Mouse (Mus musculus) erythroblast, adult 5-6 weeks (primary cell): ENCODE data around the gene Gm9918. TPM values are rescaled to one million over a fixed set of nuclear protein-coding genes. Genes with fewer than 3 reads are reported as not detected.
"Not testable (repeated sequence)": the region's sequence is repeated elsewhere in the genome, so short reads cannot be mapped to it uniquely, and the experiment has no call there.

Source experiments
- ATAC-seq: replicated peaks from 2 replicates; pipeline ENCODE4 v1.8.0; 2016; ENCODE audit warnings: moderate number of reproducible peaks, mild to moderate bottlenecking, moderate TSS enrichment, inconsistent platforms; ENCODE audit not compliant: poor library complexity, low FRiP score, severe bottlenecking
- total RNA-seq, 2 experiments: library from RNA; stranded (forward) in 1 of 2; stranded (reverse) in 1 of 2; fragments of 150-400 nt in 1 of 2; fragments of 200-764, 138-1000 nt in 1 of 2; gene quantifications; 2 replicates each; pipeline versions ENCODE4 v1.2.3 to v1.2.4; 2015 to 2017; ENCODE audit warnings: low replicate concordance in 2 of 2

Gm9918 gene
- total RNA-seq (2015; ENCODE audit: low replicate concordance), result not detected in 2 replicates
- total RNA-seq (2017; ENCODE audit: low replicate concordance), result not detected in 2 replicates

- ATAC-seq, result no peak
These were observed at the start of gene Gm9918 for GRCm38 (mm10) chr15:102270274-102270960. Gene Gm9918, plus strand, starts transcription at chr15:102270563.

- ATAC-seq, result no peak
These were observed 48.0 kb upstream of the Gm9918 start for GRCm38 (mm10) chr15:102222386-102222785.

GRCm38 (mm10) chr15:102224186-102224991, 46.0 kb upstream of the Gm9918 start:
- peak; percentile 81 for ATAC-seq

GRCm38 (mm10) chr15:102224992-102225617, 45.3 kb upstream of the Gm9918 start:
- ATAC-seq, result peak; percentile 60

DNA sequence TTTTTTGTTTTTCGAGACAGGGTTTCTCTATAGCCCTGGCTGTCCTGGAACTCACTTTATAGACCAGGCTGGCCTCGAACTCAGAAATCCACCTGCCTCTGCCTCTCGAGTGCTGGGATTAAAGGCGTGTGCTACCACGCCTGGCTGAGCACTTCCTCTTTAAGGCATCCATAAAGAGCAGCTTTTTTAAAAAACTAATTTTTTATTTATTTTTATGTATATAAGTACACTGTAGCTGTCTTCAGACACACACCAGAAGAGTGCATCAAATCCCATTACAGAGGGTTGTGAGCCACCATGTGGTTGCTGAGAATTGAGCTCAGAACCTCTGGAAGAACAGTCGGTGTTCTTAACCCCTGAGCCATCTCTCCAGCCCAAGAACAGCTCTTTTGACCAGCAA, 44.7 kb upstream of the Gm9918 start:
- ATAC-seq, result not testable (repeated sequence)

DNA sequence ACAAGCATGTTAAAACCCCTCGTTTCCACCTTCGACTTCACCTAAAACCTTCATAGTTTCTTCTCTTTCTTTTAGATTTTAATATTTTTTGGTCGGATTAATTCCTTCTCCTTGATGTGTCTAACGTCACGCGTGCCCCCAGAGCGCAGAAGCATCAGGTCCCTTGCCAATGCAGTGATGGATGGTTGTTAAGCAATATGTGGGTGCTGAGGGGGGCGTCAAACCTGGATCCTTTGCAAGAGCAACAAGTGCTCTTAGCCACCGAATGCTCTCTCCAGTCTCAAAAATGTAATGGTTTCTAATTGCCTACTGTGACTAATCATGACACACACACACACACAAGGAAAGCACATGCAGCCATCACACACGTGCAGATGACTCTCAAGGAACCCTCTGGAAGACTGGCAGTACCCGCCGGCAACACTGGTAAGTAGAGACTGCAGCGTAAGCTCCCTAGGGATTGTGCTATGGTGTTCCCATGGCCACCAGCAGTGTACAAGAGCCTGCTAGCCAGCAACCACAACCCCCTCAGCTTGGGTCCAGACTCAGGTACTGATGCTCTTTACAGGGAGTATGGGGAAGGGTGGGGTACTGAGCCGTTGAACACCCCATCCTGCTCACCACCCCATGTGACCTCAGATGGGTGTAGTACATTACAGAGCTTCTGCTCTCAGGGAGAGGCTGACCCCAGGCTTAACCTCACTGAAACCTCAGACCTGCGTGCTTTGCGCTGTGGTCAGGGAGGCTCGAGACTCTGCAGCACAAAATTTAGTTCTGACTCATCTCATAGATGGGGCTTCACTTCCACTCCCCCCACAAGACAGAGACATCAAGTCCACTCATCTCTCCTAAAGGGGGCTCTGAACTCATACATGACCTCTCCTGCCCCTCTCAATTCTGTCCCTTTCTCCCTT, 39.7 kb upstream of the Gm9918 start:
- ATAC-seq, result no peak

GRCm38 (mm10) chr15:102231748-102232147, 38.6 kb upstream of the Gm9918 start, which contains the start of gene Itgb7:
Gene Itgb7, minus strand, starts transcription at chr15:102231944.
- ATAC-seq, result peak; percentile 65

DNA sequence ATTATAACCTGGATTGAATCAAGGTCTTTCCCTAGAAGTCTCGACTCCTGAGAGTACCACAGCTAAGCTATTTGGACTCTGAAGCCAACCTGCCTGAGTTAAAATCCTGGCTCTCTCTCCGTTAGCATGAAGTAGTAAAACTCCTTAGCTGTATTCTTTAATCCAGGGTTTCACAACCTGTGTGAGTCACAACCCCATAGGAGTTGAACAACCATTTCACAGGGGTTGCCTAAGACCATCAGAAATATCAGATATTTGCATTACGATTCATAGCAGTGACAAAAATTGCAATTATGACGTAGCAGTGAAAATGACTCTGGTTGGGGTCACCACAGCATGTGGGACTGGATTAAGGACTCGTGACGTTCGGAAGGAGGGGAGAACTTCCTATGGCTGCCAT, 37.6 kb upstream of the Gm9918 start:
- no peak for ATAC-seq

DNA sequence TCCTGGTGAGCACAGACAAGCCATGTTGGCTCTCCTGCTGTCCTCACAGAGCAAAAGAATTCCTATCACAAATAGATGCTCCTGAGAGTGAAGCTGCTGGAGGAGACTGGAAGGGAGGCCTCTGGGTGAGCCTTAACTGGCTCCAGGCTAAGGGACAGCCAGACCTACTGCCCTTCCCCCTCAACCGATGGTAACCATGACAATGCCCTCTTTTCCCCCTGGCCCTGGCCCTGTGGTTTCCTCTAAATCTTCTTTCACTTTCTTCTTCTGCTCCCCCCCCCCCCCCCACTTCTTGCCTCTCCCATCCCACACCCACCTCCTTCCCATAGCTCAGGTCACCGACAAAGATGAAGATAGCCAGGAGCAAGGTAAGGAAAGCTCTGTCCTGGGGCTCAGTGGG, 36.5 kb upstream of the Gm9918 start:
- no peak for ATAC-seq

DNA sequence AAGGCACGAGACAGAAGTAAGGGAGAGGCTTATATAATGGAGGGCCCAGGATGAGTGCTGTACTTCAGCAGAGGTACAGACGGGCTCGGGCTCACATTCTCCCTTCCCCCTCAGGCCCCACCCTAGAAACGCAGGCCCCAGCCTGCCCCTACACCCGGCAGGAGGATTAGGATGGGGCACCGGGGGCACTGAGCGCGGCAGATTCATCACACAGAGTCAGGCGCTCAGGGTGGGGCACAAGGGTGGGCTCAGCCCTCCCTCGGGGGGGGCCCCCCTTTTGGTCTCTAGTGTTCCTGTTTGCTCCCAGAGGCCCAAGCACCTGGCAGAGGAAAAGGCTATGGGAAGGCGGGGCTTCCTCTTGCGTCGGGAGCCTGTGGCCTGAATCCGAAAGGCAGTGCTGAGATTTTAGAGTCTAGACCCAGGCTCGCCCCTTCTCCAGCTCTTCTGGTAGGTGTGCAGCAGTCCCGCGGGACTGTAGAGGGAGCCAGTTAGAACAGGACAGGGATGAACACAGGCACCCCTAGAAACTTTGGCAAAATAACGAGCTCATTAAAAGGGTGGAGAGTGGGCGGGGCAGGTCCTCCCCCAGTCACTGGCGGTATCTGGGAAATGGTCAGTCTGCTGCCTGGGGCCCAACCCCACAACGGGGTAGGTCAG, 34.9 kb upstream of the Gm9918 start:
- no peak for ATAC-seq

DNA sequence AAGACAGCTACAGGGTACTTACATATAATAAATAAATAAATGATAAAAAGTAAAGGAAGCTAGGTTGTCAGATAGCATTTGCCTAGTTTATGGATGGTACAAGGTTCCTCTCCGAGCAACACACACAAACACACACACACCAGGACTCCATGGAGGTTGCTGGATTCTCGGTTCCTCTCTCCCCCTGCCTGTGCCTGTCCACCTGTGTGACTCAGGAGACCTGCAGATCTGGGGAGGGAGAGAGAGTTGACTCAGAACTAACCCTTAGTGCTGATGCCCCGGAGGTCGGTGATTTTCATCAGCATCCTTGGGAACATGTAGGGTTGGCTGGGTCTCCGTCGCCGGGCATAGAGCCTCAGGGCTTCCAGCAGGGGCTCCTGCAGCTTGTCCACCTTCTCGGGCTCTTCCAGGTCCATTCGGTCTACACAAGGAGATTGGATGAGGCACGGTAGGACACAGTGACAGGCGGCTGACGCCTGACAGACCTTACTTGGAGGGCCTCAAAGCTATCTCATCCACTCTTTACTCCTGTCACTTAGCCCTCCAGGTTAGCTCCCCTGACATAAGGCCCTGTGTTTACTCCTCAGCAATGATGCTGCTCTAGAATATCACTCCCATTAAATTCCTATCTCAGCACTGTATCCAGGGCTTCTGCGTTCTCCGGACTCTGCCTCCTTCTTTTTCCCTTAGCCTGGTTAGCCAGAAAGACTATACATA, 31.7 kb upstream of the Gm9918 start:
- ATAC-seq, result no peak

GRCm38 (mm10) chr15:102239260-102239590, 31.1 kb upstream of the Gm9918 start:
- ATAC-seq, result peak; percentile 60; the same call in 1 of the 2 replicates

DNA sequence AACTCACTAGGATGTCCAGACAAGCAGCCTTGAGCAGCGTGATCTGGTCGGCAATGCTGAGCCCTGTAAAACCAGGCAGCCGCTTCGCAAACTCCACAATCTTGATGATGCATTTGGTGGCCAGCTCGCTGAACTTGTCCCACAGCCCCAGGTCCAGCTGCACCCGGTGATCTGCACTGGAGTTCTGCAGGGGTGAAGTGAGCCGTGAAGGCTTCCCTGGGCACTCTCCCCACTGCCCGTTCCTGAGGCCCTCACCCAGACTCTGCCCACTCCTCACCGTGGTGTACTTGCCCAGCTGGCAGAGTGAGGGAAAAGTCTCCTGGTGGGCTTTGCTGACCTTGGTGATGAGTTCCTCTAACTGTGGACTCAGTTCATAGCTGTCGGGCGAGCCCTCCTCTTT, 30.5 kb upstream of the Gm9918 start:
- no peak for ATAC-seq

DNA sequence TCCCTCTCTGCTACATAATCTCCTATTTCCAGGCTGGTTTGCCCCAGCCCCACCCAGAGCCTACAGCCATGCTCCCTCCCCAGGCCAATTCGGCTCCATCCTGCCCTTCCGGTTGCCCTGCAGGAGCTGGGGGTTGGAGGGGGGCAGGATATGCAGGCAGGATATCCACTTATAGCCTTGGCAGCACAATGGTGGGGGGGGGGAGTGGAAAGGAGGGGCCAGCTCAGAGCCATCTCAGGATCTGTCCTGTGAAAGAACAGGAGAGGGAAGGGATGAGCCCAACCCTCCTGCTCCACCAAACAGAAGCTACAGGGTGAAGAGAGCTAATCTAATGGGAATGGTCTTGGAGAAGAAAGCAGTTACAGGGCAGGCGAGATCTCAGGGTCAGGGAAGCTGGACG, 29.8 kb upstream of the Gm9918 start:
- ATAC-seq, result no peak

- no peak for ATAC-seq
These were observed 27.7 kb upstream of the Gm9918 start for GRCm38 (mm10) chr15:102242404-102243228.

DNA sequence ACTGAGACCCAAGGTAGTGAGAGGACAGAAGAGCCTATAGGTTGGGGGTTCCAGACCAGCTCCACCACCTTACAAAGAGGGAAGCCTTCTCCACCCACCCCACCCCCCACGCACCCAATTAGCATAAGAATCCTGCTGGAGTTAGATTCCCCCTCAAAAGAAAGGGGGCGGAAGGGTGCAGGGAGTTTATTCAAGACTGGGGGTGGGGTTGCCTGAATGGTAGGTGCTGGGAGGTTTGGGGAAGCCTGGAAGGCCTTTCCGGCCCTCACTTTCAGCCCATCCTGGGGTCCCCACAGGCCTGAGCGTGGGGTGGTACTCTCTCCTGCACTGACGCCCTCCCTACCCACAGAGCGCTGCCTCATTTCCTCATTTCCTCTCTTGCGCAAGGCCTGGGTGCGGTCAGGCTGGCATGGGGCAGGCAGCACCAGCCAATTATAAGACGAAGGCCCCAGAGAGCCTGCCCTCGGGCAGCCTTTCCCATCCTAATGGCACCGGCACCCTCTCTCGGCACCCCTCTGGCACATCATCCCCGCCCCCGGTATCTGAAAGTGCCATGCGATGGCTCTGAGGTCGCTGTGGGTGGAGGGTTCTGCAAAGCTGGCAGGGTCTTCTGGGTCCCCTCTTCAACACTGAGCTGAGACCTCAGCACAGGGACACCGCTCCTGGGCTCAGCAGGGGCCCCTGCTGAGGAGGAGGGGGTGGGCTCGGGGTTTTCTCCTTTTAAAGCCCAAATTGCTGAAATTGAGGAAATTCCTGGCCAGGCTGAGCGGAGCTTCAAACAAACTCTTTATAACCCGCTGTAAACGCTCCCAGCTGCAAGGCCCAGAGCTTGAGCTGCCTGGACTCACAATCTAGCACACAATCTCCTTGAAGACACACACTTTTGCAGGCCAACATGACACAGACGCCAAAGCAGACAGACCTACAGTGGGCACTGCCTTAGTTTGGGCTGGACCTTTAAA, 26.9 kb upstream of the Gm9918 start:
- ATAC-seq, result no peak
